Mouse (Mus musculus) heart, postnatal 0 days (tissue): ENCODE data around the gene Vamp9.

Source experiments
- CTCF ChIP-seq: IDR thresholded peaks from 2 replicates; pipeline ENCODE4 v1.5.1; 2016; ENCODE audit warnings: antibody characterized with exemption, control low read depth, low read depth
- EP300 ChIP-seq: IDR thresholded peaks from 2 replicates; pipeline ENCODE4 v1.6.1; 2016; ENCODE audit warnings: antibody characterized with exemption, low read depth

GRCm38 (mm10) chr5:99953883-99954282 lies 47.8 kb downstream of the Vamp9 start:
- TF ChIP-seq CTCF: no peak
- no peak for TF ChIP-seq EP300
